Mouse (Mus musculus): ENCODE results near the gene Apc2.

Gene Apc2

DNA sequence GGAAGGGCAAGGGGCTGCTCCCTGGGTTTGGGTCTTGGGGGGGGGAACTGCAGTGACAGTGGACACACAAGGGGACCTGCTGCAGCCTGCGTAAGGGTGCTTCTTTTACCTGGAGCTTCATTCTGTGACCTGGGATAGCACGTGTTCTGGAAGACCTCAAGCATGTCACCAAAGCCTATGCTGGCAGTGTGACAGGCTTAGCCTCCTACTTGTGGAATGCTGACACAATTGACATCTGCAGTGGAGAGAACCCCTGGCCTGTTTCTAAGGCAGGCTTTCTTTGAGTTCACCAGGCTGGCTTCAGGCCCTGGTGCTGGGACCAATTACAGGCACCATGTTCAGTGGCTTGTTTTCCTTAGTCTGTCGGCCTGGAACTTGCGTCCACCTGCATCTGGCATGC is 1.5 kb upstream of the Apc2 start:
- DNase-seq (ENCODE audit: low read depth) = no peak

DNA sequence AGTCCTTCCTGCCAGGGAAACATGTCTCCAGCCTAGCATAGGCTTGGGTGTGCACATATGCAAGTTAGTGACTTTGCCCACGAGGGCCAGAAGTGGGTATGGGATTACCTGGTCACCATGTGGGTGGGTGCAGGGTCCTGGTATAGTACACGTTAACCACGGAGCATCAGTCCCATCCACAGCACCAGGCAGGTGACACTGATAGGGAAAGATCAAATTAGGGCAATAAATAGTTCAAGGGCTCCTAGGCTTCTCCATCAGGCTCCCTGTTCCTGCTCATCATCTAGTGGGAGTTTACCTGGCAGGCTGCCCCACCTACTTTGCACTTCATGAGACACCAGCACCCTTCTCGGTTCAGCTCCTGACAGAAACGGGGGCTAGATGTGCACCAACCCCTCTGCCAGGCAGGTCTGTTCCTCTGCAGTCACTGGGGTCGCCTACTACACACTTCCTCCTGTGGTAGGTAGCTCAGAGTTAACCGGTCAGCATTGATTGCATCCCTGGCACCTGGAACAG is 931 bp upstream of the Apc2 start:
- peak; percentile 21 for DNase-seq (ENCODE audit: low read depth)

DNA sequence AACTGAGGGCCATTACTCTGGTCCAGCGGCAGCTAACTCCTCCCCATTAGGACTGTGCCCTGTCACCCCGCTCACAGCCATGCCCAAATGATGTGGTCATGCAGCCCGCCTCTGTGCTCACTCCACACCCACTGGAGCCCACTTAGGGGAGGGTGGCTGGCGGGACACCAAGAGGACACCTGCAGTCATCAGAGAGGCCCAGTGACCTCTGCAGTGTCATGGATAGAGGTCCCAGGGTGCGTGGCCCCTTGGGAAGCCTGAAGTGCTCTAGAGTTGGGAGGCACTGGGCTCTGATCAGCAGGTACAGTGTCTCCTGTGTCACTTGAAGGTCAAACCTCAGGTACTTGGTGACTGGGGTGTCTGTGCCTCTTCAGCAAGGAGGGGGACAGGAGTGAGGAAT is 1.0 kb downstream of the Apc2 start:
- DNase-seq (ENCODE audit: low read depth) = no peak

DNA sequence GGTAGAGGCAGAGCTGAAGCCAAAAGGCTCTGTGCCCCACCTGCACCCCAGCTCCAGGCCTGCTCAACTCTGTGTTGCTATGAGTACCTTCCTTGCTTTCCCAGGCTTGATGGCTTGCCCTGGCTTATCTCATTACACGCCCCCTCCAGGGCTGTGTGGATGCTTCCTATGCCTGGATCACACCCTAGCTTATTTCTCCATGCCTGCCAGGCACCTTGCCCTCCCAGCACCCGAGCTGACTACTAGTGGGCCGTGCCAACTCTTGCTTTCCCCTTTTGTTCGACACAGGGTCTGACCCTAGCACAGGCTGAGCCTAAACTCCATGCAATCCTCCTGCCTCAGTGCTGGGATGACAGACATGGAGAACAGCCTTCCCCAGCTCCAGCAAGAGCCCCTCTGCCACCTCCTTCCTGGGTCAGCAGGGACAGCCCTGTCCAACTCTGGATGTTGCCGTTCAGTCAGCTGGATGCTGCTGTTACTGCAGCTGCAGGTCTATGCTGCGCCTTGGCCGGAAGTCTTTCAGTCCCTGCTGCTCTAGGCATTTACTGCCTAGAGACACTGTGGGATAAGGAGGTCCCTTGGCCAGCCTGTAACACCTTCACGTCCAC is 1.9 kb downstream of the Apc2 start:
- no peak for DNase-seq (ENCODE audit: low read depth)

DNA sequence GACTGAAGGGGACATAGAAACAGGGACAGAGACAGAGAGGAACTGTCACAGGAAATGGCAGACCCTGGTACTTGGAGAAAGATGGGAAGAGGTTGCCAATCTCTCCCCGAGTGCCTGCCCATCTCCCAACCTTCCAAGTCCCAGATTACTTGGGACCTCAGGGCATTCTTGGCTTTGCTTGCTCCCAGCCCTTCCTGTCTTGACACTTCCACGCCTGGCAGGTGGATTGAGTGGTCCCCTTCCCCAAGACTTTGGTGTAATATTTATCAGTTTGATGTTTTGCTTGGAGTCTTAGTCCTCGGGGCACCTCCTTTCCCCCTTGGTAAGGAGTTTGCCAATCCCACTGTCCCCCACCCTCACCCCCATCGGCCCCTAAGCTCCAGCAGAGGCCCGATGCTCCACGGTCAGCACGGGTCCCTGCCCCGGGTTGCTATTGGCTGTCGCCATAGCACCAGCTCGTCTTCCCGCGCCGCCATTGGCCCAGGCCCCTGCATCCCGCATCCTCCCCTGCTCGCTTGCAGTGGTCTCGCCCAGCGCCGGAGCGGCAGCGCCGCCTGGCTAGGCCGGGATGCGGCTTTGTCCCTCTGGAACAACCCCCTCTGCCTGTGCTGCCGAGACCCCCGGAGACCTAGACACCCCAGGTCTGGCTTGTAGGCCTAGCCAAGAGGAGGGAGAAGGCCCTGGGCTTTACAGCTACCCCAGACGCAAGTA is 2.9 kb downstream of the Apc2 start:
- no peak for DNase-seq (ENCODE audit: low read depth)

DNA sequence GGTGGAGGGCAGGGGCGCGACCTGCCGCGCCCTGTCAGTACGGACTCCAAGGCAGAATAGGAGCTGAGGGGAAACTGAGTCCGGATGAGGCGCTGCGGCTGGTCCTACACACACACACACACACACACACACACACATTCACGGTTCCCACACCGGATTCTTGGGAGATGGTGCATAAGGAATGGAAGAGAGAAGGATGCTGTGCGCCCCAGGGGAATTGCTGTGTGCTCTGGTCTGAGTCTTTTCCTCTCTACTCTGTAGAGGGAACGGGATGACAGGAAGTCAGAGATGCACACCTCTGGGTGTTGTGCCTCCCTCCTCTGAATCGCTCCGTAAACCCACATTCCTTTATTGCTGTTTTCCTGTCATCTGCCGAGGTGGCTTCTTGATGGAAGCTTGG is 3.5 kb downstream of the Apc2 start:
- no peak for DNase-seq (ENCODE audit: low read depth)

DNA sequence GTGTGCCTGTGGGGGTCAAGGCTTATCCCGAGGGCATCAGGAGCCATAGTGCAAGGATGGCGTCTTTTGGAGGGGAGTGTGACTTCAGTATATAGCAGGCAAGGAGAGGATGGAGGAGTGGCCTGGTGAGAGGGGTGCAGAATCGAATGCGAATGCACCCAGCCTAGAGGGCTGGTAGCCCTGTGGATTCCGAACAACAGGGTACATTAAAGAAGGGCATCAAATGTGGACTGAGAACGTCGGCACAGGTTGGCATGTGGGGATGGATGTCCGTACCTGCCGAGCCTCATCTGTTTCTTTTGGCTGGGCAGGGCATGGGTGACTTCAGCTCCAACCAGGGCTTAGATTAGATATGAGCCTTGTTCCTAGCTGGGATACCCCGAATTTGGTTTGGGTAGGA is 4.0 kb downstream of the Apc2 start:
- no peak for DNase-seq (ENCODE audit: low read depth)

DNA sequence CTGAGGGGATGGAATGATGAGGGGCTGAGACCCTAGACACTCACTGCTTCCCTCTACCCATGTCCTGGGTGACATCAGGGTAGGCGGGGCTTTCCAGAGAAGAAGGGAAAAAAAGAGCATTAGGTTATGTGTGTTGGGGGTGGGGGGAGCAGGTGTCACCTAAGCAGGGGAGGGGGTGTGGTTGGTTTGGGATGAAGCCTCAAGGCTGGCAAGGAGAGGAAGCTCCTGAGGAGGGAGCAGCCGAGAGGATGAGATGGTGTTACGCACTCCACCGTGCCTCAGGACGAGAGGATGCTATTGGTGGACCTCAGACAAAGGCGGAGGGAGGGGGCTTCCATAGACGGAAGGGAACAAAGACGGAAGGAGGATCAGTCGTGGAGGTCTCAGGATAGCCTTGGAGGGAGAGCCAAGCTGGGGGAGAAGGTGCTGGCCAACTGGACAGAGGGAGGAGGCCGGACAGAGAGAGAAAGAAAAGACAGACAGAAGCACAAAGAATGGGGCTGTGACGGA is 5.0 kb downstream of the Apc2 start:
- no peak for DNase-seq (ENCODE audit: low read depth)

DNA sequence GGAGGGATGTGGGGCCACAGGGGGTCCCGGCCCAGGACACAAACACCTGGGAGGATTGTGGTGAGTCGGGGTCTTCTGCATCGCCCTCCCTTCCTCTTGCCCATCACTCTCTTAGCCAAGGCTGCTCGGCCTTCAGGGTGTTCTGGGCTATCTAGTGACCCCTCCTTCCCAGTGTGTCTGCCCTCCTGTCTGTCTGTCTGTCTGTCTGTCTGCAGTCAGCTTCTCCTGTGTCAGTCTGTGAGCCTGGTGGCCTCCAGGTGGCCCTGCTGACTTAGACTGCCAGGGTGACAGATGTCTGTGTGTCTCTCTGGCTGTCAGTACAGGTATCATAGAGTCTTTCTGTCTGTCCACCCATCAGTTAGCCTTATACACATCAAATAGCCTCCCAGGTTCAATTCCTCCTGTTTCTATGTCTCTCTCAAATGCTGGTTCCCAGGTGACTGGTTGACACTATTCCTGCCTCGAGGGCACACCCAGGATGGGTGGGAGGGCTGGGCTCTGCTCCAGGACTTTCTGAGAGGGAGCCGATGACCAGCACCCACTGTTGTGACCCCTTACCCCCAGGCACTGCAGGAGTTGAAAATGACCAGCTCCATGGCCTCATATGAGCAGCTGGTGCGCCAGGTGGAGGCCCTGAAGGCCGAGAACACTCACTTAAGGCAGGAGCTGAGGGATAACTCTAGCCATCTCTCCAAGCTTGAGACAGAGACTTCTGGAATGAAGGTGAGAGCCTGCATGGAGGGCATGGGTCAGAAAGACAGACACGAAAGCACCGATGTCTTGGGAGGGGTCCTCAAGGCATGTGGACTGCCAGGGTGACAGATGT is 5.7 kb downstream of the Apc2 start:
- no peak for DNase-seq (ENCODE audit: low read depth)

DNA sequence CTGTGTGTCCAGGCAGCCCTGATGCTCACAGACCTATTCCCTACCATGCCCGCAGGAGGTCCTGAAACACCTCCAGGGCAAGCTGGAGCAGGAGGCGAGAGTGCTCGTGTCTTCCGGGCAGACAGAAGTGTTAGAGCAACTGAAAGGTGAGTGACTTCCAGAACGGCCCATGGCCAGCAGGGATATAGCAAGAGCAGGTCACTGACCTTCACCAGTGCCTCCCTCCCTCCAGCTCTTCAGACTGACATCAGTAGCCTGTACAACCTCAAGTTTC is 6.2 kb downstream of the Apc2 start:
- no peak for DNase-seq (ENCODE audit: low read depth)

DNA sequence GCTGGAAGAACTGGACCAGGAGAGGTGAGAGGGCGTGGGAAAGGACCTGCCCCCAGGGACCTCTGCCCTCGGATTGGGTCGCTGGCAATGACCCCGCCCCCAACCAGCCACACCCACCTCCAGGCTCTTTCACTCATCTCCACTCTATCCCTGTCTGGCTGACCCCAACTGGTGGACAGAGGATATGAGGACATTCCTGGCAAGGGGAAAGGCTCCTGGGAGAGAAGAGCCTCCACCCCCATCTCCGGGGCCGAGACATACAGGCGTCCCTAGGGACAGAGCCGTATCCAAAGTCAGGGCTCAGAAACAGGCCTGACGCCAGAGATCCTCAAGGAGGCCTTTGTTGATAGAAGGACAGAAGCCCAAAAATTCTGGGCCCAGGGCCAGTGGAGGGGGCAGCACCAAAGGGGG is 6.7 kb downstream of the Apc2 start:
- no peak for DNase-seq (ENCODE audit: low read depth)

DNA sequence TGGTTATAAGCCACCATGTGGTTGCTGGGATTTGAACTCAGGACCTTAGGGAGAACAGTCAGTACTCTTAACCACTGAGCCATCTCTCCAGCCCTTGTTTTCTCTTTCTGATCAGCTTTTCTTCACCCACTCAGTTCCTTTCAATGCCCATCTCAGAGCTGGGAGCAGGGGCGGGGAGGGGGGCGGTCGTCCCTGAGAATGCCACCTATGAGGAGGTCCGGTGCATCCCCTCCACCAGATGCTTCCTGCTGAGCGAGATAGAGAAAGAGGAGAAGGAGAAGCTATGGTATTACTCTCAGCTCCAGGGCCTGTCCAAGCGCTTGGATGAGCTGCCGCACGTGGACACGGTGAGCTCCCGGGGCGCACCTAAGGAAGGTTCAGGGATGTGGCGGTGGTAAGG is 8.7 kb downstream of the Apc2 start:
- DNase-seq (ENCODE audit: low read depth) = no peak

DNA sequence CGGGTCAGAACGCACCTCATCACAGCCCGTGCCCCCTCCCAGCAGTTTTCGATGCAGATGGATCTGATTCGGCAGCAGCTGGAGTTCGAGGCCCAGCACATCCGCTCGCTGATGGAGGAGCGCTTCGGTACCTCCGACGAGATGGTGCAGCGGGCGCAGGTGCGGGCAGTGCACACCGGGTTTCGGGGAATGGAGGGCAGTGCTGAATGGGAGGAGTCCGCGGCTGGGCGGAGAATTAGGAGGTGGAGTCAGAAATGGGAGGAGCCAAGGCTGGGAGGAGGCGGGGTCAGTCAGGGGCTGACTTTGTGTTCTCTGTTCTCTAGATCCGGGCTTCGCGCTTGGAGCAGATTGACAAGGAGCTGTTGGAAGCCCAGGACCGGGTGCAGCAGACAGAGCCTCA is 9.1 kb downstream of the Apc2 start:
- no peak for DNase-seq (ENCODE audit: low read depth)

DNA sequence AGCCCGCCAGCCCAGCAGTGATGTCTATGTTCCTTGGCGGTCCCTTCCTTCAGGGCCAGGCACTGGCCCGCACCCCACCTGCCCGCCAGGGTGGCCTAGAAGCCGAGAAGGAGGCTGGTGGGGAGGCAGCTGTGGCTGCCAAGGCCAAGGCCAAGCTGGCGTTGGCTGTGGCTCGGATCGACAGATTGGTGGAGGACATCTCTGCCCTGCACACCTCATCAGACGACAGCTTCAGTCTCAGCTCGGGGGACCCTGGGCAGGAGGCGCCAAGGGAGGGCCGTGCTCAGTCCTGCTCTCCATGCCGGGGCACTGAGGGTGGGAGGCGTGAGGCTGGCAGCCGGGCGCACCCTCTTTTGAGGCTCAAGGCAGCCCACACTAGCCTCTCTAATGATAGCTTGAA is 15.8 kb downstream of the Apc2 start:
- DNase-seq (ENCODE audit: low read depth) = no peak

DNA sequence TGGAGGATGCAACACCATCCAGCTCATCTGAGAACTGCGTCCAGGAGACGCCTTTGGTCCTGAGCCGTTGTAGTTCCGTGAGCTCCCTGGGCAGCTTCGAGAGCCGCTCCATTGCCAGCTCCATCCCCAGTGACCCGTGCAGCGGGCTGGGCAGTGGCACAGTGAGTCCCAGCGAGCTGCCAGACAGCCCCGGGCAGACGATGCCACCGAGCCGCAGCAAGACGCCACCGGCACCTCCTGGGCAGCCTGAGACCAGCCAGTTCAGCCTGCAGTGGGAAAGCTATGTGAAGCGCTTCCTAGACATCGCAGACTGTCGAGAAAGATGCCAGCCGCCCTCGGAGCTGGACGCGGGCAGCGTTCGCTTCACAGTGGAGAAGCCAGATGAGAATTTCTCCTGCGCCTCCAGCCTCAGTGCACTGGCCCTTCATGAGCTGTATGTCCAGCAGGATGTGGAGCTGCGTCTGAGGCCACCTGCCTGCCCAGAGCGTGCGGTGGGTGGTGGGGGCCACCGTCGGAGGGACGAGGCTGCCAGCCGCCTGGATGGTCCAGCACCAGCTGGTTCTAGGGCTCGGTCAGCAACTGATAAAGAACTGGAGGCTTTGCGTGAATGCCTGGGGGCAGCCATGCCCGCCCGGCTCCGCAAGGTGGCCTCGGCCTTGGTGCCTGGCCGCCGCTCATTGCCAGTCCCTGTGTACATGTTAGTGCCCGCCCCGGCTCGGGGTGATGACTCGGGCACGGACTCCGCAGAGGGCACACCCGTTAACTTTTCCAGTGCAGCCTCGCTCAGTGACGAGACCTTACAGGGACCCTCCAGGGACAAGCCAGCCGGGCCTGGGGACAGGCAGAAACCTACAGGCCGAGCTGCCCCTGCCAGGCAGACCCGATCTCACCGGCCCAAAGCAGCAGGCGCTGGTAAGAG is 17.1 kb downstream of the Apc2 start:
- no peak for DNase-seq (ENCODE audit: low read depth)

DNA sequence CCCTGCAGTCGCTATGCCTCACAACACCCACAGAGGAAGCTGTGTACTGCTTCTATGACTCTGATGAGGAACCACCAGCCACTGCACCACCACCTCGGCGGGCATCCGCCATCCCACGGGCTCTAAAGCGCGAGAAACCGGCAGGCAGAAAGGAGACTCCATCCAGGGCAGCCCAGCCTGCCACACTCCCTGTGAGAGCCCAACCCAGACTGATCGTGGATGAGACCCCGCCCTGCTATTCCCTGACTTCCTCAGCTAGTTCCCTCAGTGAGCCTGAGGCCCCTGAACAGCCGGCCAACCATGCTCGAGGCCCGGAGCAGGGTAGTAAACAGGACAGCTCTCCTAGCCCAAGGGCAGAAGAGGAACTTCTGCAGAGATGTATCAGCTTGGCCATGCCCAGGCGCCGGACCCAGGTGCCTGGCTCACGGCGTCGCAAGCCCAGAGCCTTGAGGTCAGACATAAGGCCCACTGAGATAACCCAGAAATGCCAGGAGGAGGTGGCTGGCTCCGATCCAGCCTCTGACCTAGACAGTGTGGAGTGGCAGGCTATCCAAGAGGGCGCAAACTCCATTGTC is 17.9 kb downstream of the Apc2 start:
- no peak for DNase-seq (ENCODE audit: low read depth)

DNA sequence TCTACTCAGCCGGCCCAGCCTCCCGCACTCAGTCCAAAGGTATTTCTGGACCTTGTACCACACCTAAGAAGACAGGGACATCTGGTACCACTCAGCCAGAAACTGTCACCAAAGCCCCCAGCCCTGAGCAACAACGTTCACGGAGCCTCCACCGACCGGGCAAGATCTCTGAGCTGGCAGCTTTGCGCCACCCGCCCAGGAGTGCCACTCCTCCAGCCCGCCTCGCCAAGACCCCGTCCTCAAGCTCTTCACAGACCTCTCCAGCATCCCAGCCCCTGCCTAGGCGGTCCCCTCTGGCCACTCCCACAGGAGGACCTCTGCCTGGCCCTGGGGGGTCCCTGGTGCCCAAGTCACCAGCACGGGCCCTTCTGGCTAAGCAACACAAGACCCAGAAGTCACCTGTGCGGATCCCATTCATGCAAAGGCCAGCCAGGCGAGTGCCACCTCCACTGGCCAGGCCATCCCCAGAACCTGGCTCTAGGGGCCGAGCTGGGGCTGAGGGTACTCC is 18.8 kb downstream of the Apc2 start:
- no peak for DNase-seq (ENCODE audit: low read depth)

DNA sequence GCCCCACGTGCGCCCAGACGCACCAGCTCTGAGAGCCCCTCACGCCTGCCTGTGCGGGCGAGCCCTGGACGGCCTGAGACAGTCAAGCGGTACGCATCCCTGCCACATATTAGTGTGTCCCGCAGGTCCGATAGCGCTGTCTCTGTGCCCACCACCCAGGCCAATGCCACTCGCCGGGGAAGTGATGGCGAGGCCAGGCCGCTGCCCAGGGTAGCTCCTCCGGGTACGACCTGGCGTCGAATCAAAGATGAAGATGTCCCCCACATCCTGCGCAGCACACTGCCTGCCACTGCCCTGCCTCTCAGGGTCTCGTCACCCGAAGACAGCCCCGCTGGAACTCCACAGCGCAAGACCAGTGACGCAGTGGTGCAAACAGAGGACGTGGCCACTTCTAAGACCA is 19.5 kb downstream of the Apc2 start:
- DNase-seq (ENCODE audit: low read depth) = no peak

DNA sequence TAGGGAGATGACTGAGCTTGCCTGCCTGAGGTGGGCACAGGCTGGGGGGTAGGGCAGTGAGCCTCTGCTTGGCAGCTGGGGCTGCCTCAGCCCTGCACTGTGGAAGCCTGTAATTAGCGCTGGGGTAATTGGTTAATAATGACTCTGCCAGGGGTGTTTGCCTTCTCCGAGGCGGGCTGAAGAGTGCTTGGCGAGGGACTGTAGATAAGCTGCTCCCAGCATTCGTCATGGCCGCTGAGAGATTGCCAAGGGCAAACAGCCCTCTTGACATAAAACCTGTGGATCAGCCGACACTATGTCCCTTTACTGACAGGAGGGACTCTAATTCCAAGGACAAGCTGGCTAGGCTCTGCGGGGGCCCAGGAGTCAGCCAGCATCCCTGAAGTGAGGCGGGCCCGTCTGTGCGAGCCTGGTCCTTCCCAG is 20.6 kb downstream of the Apc2 start:
- no peak for DNase-seq (ENCODE audit: low read depth)

DNA sequence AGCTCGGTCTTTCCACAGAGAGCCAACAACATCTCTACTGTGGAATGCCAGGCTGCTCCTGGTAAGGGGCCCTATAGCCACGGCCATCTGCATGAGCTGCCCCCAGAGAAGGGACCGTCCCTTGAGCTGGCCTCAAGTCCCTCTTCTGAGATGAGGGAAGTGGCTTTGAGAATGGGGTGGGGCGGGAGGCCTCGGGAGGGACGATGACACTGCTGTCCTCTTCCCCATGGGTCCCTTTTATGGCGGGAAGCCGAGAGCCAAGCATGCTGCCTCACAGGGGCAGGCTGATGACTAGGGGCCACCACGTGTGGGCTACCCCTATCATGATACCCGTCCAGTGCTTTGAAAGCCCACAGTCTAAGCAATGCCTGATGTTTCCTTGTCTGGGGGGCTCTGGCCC is 21.2 kb downstream of the Apc2 start:
- DNase-seq (ENCODE audit: low read depth) = no peak

DNA sequence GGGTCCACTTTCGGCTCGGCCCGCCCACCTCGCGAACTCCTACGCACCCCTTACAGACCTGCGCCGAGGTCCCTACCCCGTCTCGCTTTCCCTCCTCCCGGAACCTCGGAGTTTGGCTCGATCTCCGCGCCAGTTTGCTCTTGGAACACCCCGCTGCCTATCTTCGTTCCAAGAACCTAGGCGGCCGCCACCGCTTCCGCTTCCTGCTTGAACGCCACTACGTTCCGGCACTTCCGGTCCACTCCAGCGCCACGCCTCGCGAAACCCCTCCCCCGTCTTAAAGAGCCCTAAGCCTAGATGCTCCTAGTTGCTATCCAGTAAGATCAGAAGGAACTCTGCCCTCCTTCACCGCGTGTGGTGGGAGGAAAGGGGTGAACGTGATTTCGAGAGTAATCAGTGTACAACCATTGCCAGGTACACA is 24.6 kb downstream of the Apc2 start, which contains the start of gene 2310011J03Rik:
Gene 2310011J03Rik (minus strand): TSS at position 198 of the 421 bp plus-strand sequence.
- DNase-seq (ENCODE audit: low read depth) = peak; percentile 95
